Mouse (Mus musculus): Measurements from ENCODE around the gene Bptf. TPM values are rescaled to one million over a fixed set of nuclear protein-coding genes. Genes with fewer than 3 reads are reported as not detected.

Bptf gene
- total RNA-seq, 2 experiments from 2014 or later = 58.9 to 71.2 TPM

DNA sequence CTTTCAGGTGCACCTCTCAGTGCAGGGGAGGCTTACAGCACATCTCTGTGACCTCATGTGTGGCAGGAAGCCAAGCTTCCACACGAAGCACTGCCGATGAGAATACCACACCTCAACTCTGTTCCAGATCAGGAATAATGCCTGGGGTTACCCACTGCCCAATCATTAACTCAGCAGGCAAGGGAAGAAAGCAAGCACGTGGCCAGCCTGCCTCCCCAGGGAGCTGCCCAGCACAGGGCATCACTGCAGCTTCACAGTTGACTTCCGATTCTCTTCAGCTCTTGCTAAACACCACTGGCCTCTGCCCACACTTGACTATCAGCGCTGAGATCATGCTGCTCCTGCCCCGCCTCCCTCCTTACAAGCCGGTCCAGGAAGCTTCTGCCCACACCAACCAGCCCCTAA lies 7.6 kb downstream of the Bptf start:
- no peak for DNase-seq (ENCODE audit: extremely low spot score in 1 of 2, low spot score in 1 of 2)

DNA sequence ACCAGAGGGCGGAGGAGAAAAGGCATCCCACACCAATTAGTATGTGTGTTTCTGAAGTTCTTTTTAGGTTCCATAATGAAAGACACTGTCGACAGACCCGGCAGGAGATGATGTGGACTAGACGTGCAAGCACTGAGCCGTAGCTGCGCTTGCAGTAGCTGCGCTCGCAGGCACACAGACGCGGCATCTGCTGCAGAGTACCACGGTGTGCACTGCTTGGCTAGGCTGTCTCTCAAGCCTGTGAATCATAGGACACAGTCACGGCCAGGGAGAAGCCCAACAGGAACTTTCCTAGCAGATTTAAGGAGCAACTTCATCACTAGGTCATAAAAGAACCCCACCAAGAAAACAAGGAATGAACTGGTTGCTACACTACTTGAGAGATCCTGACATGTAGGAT lies 14.1 kb downstream of the Bptf start:
- no peak for DNase-seq (ENCODE audit: extremely low spot score in 1 of 2, low spot score in 1 of 2)

DNA sequence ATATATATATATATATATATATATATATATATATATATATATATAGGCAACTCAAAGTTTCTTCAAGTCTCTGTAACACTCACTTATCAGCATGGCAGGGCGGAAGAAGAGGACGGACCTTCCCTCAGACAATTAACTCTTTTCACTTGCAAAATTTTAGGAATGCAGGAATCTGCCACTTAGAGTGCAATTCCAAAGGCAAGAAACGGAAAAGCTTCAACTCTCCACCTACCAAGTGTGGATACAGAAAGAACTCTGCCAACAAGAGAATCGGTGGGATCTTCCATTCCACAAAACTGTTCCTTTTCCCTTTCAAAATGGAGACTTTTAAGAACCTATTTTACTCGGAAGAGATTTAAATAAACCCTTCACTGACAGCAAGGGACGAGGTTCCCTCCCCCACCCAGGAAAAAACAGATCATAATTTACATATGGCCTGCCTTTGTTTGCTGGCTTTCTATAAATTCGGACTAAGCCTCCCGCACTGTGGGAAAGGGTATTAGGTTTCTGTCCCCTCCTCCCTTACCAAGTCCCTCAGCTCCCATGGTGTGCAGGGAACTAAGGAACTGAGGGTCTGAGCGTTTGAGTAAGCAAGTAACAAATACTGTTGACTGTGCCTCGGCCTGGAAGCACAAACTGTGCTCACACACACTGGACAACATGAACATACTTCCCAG lies 17.9 kb downstream of the Bptf start:
- DNase-seq (ENCODE audit: extremely low spot score in 1 of 2, low spot score in 1 of 2) = no peak

DNA sequence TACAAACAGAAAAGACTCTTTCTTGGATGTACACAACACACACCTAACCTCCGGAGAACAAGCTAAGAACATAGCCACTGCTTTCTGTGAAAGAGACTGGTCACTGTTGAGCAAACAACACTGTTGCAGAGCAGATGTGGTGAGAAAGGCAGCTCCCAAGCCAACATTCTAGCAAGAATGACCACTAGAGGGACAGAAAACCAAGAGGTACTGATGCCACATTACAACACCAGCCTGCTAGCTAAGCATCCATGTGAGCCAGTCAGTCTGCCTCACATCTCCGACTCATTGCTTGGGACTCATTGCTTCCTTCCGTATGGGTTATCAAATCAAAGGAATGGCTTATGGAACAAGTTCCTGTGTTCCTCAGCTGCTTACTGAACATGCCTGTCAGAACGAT lies 18.8 kb downstream of the Bptf start:
- no peak for DNase-seq (ENCODE audit: extremely low spot score in 1 of 2, low spot score in 1 of 2)

DNA sequence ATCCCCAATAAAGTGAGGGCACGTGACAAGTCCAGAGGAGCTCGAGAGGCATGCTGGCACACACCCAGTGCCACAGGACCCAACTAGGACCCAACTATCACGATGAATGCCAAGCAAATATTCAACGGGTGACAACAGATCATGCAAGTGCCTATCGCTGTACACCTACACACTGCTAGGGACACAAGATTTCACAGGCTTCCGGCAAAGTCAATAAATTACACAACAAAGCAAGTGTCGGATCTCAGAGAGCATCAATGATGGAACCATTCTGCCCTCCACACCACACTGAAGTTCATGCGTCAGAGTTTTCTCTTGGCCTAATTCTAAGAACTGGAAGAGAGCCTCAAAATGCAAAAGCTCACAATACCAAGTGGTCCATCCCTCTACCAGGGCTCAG lies 22.3 kb downstream of the Bptf start:
- no peak for DNase-seq (ENCODE audit: extremely low spot score in 1 of 2, low spot score in 1 of 2)

DNA sequence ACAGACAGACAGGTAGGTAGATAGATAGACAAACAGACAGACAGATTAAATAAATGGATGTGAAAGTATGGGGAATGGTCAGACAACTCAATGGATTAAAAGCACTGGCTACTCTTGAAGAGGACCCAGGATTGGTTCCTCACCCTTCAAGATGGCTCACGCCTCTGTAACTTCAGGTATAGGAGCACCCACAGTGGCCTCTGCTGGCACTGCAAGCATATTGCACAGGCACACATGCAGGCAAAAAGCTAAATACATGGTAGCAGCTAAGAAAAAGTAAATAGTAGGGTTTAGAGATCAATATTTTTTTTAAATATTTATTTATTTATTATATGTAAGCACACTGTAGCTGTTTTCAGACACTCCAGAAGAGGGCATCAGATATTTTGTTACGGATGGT lies 23.0 kb downstream of the Bptf start:
- no peak for DNase-seq (ENCODE audit: extremely low spot score in 1 of 2, low spot score in 1 of 2)

DNA sequence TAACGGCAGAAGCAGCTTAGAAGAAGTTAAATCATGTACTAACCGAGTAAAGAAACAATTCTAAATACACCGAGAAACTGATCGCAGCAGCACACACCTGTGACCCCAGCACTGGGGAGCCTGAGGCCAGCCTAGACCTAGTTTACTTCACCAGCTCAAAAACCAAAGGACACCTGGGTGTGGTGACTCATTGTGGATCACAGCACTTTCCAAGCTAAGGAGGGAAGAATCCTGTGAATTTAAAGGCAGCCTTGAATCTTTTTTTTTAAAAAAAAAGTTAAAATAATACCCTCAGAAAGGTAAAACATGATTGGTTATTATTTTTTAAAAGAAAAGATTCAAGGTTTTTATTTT lies 24.2 kb downstream of the Bptf start:
- no peak for DNase-seq (ENCODE audit: extremely low spot score in 1 of 2, low spot score in 1 of 2)

DNA sequence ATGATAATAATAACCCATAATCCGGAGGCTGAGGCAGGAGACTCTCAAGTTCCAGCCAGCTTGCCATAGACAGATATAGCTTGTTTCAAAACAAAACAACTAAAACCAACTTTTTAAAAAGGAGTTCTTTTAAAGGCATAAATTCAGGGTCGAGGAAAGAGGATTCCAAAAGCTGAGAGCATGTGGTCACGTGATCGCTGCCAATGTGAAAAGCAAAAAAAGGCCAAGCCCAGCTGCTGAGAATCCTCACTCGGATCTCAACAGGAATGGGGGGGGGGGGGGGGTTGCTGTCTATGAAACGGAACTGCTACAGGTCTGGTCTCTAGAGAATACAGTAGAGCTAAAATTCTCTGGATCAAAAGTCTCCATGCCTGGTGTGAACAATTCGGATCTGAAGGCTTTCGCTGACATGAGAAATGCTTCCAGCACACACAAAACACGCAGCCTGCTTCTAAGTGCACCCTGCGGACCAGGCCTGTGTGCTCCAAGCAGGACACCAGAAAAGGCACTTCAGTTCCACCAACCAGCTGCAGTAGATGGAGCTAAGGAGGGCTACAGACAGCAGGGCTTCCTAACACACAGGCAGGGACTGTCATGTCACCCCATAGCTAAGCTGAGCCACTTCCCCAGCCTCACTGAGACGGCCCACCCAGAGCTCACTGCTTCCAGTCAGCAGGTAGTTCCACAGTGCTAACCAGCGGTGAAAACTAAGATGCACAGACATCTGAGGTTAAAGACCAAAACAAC lies 24.8 kb downstream of the Bptf start:
- DNase-seq (ENCODE audit: extremely low spot score in 1 of 2, low spot score in 1 of 2) = no peak

DNA sequence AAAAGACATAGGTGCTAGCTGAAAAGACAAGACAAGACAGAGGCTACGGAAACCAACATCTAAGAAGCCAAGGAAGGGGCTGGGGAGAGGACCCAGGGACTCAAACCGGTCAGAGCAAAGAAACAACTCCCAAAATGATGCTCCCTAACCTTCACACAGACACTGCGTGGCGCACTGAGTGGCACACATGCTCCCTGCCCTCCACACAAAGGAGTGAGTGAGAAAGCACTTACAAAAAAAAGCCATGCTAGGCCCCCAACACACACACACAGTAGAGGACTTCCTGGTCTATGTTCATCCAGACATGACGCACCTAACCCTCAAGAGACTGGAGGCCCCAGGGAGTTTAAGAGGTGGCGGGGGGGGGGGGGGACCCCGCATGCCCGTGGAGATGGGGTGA lies 25.5 kb downstream of the Bptf start:
- DNase-seq (ENCODE audit: extremely low spot score in 1 of 2, low spot score in 1 of 2) = no peak

DNA sequence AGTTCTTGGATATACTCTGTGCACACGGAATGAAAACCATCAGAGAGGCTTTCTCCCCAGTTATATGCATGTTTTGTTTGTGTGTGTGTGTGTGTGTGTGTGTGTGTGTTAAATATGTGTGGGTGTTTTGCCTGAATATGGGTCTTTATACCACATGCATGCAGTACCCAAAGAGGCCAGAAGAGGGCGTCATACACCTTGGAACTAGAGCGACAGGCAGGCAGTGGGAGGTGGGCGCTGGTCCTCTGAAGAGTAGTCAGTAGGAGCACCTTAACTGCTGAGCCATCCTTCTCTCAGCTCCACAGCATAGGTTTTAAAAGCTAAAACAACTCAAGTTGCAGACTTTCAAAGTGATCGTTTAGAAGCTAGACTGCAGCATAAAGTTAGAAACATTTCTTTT lies 26.7 kb downstream of the Bptf start:
- peak; percentile 50 to 83 for DNase-seq (ENCODE audit: extremely low spot score in 1 of 2, low spot score in 1 of 2)

DNA sequence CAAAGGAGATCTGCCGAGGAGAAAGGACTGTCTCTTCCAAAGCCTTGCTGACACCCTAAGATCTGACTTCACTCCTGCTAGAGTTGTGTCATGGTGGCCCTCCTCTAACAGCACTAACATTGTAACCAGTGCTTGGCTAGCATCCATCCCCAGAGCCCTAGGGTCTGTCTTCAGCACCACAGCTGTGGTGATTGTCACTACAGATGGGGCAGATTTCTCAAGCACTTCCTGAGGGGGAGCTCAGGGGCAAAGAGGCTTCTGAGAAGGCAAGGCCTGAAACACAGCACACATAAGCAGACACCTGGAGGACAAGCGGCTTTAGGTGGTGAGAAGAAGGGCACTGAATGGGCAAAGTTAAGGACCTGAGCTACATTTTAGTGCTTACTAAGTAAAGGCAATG lies 28.2 kb downstream of the Bptf start:
- DNase-seq (ENCODE audit: extremely low spot score in 1 of 2, low spot score in 1 of 2) = no peak

DNA sequence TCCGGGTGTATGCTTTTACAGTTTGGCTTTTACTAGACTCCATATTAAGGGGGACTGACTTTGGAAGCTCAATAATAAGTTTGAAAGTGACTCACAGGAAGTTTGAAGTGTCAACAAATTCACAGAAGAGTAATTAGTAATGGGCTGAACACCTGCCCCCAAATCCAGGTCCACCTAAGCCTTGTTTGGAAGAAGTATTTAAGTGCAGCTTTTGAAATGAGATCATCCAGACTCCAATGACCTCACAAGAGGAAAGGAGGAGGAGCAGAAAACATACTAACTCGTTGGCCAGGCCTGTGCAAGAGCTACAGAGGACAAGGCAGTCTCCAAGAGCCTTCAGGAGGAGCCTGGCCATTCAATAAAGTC lies 28.7 kb downstream of the Bptf start:
- no peak for DNase-seq (ENCODE audit: extremely low spot score in 1 of 2, low spot score in 1 of 2)

DNA sequence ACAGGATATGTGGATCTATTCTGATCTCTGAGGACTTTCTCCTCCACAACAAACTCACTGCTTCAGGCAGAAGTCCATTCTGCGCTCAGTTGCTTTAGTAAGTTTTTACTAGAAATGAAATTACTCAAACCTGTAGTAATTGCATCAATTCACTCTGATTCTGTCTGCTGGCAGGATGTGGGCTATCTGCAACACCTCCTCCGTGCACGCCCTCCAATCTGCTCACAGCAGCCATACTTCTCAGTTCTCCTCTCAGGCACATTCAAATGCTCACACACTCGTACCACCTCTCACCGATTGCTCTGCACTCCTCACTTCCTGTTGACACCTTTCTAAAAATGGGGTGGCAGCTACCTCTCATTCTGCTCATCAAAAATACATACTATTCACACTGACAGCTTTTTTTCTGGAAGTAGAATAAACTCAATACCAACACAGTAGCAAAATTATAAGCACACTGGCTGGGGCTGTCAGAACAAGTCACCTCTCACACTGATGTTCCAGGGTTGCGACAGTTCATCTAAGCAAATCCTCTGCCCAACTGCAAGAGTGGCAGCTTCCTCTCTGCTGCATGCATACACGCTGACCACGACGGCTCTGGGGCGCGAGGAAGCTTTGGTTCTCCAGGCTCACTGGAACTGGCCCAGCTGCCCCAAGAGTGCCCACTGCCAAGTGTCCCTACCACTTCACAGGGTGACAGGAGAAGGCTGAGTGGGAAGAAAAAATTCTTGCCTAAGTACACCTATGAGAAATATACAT lies 29.3 kb downstream of the Bptf start:
- DNase-seq (ENCODE audit: extremely low spot score in 1 of 2, low spot score in 1 of 2) = no peak

DNA sequence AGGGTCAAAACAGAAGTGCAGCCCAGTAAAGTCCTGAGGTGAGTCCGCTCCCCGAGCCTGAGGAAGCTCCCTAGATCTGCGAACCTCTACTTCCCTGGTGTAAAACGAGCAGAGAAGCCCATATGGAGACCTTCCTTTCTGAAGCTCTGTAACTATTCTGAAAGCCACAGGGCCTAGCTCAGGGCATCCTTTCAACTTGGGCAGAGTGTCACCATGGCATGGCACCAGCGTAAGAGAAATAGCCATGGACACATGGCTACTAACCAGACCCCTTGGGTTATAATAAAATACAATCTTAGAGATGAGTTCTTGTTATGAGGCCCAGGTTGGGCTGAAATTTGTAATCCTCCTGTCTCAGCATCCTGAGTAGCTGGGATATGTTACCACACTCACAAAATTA lies 35.0 kb downstream of the Bptf start:
- no peak for DNase-seq (ENCODE audit: extremely low spot score in 1 of 2, low spot score in 1 of 2)

DNA sequence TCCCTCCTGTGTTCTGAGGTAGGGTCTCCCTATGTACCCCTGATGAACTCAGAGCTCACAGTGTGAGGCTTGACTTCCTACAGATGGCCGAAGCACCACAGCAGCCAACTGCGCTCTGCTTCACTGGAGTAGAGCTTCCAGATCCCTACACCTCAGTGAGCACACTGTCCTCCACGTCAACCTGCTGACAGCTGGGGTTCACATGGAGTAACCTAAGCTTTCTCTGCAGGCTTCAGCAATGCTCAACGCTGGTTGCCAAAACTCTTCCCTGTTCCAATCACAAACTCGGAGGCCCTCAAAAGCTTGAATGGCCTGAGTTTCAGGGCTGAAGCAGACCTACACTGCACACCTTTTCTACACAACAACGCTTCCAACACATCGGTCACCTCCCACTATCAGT lies 38.1 kb downstream of the Bptf start:
- DNase-seq (ENCODE audit: extremely low spot score in 1 of 2, low spot score in 1 of 2) = no peak

DNA sequence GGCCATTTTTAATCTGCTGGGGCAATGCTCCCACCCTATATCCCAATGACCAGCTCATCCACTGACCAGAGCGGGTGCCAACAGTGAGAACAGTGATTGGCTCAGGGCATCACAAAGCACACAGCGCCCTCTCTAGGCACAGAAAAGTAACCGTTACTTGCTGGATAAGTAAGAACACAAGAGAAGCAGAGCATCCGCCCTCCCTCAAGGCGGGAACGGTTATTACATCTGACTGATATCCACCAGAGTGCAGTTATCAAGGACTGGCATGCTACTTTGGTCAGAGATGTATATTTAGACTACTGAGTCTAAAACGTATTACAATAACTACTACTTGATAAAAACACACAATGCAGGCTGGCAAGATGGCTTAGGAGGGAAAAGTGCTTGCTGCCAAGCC lies 39.3 kb downstream of the Bptf start:
- DNase-seq (ENCODE audit: extremely low spot score in 1 of 2, low spot score in 1 of 2) = no peak

DNA sequence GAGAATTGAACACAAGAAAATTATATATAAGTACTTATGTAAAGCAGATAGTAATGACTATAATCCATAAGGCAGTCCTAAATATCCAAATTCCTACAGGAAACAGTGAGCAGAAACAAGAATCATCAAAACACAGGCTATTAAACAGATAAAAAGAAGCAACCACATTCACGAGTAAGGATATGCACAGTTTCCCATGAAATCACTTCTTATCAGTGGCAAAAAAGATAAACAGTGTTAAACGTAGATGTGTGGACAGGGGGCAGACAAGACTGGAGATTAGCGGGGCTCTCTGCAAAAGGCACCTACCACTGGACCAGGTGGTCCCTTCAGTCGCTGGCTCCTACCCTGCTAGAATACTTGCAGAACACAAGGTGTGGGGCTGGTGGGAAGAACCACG lies 46.1 kb downstream of the Bptf start:
- DNase-seq (ENCODE audit: extremely low spot score in 1 of 2, low spot score in 1 of 2) = no peak

DNA sequence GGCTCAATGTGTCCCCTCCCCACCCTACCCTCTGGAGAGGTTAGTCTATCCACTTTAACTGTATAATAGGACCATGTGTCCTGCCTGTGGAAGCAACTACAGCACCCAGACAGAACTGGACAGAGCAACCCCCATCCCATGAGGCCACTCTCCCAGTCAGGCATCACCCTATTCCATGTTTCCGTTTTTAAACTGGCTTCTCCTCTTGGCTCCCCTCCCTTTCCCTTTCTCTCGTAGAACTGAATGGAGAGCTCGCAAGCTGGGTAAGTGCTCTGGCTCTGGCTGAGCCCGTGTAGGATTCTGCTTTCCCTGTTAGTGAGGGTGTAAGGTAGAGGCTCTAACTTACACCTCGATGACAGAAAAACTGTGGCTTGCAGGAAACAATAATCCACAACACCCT lies 48.4 kb downstream of the Bptf start:
- DNase-seq (ENCODE audit: extremely low spot score in 1 of 2, low spot score in 1 of 2) = no peak

DNA sequence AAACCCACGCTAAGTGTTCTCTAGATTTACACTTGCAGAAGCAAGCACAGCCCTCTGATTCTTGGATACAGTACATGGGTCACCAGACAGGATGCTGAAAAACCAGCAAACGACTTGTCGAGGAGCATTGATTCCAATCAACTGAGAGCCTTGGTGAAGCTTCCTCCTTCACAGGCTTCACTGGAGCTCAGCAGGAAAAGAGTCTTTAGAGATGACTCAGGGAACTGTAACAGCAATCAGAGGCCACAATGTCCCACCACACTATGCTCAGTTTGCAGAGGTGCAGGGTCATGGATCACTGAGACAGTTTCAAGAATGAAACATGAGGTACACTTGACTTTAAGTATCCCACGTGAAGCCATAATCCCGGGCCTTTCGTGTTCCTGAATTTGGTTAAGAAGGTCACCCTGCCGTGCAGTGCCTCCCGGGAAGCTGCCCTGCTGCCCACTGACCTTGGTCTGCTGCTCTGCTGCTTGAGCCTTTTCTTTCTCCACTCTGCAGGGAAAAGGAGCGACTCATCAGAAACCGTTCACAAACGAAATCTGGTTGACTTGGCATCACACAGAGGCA lies 66.6 kb downstream of the Bptf start:
- no peak for DNase-seq (ENCODE audit: extremely low spot score in 1 of 2, low spot score in 1 of 2)

DNA sequence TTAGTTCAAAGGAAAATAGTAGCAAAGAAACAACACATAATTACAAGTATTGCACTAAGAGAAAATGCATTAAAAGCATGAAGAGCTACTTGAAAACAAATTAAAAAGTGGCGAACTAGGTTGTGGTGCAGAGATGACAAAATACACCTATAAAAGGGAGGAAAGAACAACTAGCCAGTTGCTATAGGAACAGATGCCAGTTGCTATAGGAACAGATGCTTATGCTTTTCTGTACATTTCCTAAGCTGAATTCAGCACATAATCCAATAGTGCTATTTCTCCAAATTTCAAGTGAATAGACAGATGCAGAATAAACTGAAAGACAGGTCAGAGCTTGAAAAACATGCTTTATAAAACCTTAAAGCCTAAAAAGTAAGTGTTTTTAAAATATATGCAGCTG lies 67.3 kb downstream of the Bptf start:
- no peak for DNase-seq (ENCODE audit: extremely low spot score in 1 of 2, low spot score in 1 of 2)

DNA sequence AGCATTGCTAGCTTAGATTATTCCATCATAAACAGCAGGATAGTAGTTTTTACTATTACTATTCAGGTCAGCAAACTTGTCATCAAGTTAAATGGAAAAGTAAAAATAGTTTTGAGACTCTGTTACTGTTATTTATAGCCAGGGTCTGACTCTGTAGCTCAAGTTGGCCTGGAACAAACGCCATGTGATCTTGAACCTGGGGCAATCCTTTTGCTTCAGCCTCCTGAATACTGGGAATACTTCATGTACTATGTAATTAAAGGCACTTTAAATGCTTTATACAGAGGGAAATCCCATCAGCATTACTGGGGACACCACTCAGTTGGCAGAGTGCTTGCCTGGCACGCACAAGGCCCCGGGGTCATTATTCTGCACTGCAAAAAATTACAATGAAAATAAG lies 68.9 kb downstream of the Bptf start:
- DNase-seq (ENCODE audit: extremely low spot score in 1 of 2, low spot score in 1 of 2) = no peak

DNA sequence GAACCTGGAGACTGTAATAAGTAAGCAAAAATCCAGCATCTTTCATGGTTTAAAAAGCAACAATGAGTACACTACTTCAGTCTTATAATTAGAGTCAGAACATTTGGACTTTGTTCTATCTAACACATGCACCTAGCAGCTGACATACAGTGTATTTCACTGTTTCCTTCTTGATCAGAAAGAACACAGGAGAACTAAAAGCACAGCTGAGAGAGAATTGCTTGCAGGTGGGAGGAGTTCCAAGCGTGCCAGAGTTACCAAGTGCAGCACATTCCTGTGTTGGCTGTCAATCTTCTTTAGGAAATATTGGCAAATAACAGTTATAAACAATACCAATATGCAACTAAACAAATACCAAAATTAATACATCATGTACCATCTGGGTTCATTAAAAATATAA lies 71.0 kb downstream of the Bptf start:
- DNase-seq (ENCODE audit: extremely low spot score in 1 of 2, low spot score in 1 of 2) = no peak
